Mouse (Mus musculus) urinary bladder, postnatal 14 days (tissue): ENCODE measurements around the gene Lbx2.

Experiments used
- DNase-seq: peaks from one replicate; pipeline ENCODE4 v3.0.0; 2021; ENCODE audit warnings: low spot score

Gene Lbx2

DNA sequence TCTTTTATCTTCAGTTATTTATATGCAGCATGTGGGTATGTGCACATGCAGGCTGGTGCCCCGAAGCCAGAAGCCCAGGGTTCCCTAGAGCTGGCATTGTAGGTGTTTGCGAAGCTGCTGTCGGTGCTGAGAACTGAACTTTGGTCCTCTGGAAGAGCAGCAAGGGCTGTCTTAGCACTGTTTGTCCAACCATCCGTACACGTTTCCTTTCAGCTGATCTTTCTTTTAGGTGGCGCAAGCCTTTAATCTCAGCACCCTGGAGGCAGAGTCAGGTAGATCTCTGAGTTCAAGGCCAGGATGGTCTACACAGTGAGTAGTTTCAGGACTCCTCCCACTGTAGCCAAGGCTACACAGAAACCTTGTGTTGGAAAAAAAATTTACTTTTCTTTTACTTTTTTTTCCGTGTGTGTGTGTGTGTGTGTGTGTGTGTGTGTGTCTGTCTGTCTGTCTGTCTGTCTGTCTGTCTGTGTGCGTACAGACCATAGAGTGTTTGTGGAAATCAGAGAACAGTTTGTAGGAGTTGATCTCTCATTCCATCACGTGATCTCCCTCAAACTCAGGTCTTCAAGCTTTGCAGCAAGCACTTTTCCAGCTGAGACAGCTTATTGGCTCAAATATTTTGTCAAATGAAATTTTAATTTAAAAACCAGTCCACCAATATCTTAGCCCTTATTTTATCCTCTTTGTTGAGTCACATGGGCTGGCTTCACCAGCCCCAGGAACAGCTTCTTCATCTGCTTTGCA is 46.2 kb downstream of the Lbx2 start:
- DNase-seq: no peak

DNA sequence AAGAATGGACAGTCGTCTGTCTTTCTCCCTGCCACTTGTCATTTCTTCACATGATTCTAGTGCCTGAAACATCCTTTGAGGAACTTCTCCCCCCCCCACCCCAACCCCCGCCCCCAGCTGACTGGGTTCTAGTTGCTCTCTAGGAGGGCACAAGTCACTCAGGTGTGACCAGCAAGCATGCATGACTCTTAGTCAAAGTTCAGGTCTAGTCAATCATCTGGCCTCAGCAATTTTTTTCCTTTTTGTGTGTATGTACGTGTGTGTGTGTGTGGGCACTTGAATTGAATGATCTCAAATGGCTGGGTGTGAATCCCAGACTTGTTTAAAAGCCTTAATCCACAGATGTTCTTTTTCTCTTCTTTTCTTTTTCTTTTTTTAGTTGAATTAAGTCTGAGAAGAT is 48.1 kb downstream of the Lbx2 start:
- DNase-seq: no peak

DNA sequence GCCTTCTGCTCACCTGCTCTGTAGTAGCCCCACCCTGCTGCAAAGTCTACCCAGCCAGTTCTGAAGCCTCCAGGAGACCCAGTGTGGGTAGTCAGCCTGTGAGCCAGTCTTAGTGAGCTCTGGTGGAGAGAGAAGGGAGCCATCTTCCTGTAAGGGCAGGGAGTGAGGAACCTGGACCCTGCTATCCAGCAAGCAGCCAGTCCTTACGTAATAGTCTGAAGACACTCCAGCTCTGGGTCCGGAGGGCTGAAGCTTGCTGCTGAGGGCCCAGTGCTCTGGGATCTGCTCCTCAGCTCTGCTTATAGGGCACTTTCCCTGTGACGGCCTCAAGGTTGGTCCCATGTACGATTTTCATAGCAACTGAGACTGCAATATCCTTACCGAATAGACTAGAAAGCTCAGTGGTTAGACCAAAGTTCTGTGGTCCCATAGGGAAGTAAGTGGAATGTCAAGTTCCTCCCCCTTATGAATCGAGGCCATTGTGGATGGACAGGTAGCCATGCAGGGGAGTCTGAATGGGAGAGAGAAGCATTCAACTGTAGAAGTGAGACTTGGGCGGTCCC is 48.9 kb downstream of the Lbx2 start, which contains the start of gene Rtkn:
Rtkn (plus strand) TSS at position 513 of the 563 bp plus-strand sequence.
- DNase-seq: no peak

DNA sequence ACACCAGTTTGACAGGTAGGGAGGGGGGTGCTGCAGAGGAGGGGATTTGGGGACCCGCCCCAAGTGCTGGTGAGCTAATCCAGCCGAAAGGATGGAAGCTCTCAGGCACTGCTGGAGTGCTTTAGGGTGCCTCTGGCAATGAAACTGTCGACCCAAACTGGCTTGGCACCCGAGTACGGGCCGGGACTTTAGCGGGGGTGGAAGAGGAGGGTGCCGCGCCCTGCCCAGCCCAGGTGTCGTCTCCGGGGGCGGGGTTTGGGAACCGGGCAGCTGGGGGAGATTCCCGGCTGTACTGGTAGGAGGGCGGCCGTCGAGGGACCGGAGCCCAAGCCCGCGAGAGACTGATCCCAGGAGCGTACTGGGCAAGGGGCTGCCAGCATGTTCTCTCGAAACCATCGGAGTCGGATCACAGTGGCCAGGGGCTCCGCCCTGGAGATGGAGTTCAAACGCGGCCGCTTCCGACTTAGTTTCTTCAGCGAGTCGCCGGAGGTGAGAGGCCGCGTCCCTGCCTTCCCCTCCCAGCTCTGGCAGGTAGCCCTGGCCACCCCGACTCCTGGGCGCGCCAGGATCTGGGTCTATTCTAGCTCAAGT is 49.5 kb downstream of the Lbx2 start:
- DNase-seq: peak; percentile 41

DNA sequence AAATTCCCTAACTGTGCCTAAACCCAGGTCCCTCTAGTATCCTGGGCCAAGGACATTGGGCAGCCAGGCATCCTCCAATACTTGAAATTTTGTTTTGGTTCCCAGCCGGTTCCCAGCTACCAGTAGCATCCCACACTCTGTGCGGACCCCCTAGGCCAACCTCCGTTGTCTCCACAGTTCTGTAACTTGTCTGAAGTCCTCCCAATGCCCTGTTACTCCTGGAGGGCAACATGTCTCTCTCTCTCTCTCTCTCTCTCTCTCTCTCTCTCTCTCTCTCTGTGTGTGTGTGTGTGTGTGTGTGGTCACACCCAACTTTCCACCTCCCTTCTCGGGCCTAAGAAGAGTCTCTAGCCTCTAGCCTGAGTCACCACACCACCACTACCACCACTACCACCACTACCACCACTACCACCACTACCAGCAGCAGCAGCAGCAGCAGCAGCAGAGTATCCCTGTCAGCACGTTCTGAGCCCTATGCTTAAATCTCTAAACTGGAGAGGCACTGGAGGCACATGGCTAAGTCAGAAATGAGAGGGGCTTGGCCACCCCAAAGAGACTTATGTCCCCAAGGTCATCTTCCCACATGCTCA is 50.2 kb downstream of the Lbx2 start:
- no peak for DNase-seq

GRCm38 (mm10) chr6:83136881-83137575 is 50.9 kb downstream of the Lbx2 start:
- peak; percentile 66 for DNase-seq

GRCm38 (mm10) chr6:83137576-83137950 is 51.4 kb downstream of the Lbx2 start:
- DNase-seq: peak; percentile 87
